Mouse (Mus musculus): ENCODE data around the gene Rab23.

Rab23 gene

GRCm38 (mm10) chr1:33719733-33720225 lies at the start of gene Rab23:
Rab23 (plus strand) TSS chr1:33719887.
- peak; percentile 86 for DNase-seq

- DNase-seq, result peak; percentile 56
Measured at GRCm38 (mm10) chr1:33670164-33670616, 49.5 kb upstream of the Rab23 start.

- no peak for DNase-seq
Measured at GRCm38 (mm10) chr1:33671441-33671840, 48.2 kb upstream of the Rab23 start.

GRCm38 (mm10) chr1:33672083-33672482 lies 47.6 kb upstream of the Rab23 start:
- no peak for DNase-seq

- DNase-seq, result peak; percentile 30
Measured at GRCm38 (mm10) chr1:33672514-33672913, 47.2 kb upstream of the Rab23 start.

GRCm38 (mm10) chr1:33673158-33673960 lies 46.3 kb upstream of the Rab23 start:
- DNase-seq, result no peak

GRCm38 (mm10) chr1:33680435-33680834 lies 39.3 kb upstream of the Rab23 start:
- no peak for DNase-seq

- DNase-seq, result no peak
Measured at GRCm38 (mm10) chr1:33680890-33681289, 38.8 kb upstream of the Rab23 start.

GRCm38 (mm10) chr1:33684459-33684858 lies 35.2 kb upstream of the Rab23 start:
- DNase-seq, result no peak

GRCm38 (mm10) chr1:33688810-33689209 lies 30.9 kb upstream of the Rab23 start:
- DNase-seq, result no peak

- no peak for DNase-seq
Measured at GRCm38 (mm10) chr1:33689446-33690086, 30.1 kb upstream of the Rab23 start.

GRCm38 (mm10) chr1:33690087-33690448 lies 29.6 kb upstream of the Rab23 start:
- DNase-seq, result no peak

- no peak for DNase-seq
Measured at GRCm38 (mm10) chr1:33693893-33694292, 25.8 kb upstream of the Rab23 start.

- DNase-seq, result no peak
Measured at GRCm38 (mm10) chr1:33696016-33696415, 23.7 kb upstream of the Rab23 start.

GRCm38 (mm10) chr1:33701244-33701643 lies 18.4 kb upstream of the Rab23 start:
- no peak for DNase-seq

- DNase-seq, result no peak
Measured at GRCm38 (mm10) chr1:33709615-33710014, 10.1 kb upstream of the Rab23 start.

GRCm38 (mm10) chr1:33712026-33712425 lies 7.7 kb upstream of the Rab23 start:
- DNase-seq, result no peak

GRCm38 (mm10) chr1:33714796-33715195 lies 4.9 kb upstream of the Rab23 start:
- DNase-seq, result no peak

- no peak for DNase-seq
Measured at GRCm38 (mm10) chr1:33717636-33718035, 2.1 kb upstream of the Rab23 start.

- no peak for DNase-seq
Measured at GRCm38 (mm10) chr1:33720231-33720630, 544 bp downstream of the Rab23 start.

GRCm38 (mm10) chr1:33721020-33721419 lies 1.3 kb downstream of the Rab23 start:
- no peak for DNase-seq

- no peak for DNase-seq
Measured at GRCm38 (mm10) chr1:33724516-33724915, 4.8 kb downstream of the Rab23 start.

GRCm38 (mm10) chr1:33725086-33725485 lies 5.4 kb downstream of the Rab23 start:
- no peak for DNase-seq

GRCm38 (mm10) chr1:33733044-33733443 lies 13.4 kb downstream of the Rab23 start:
- no peak for DNase-seq

Data from cerebellum, adult 8-10 months (tissue).